Mouse (Mus musculus) telencephalon, adult 2 months (tissue): ENCODE results near the gene Phpt1.

Experiments
- DNase-seq: peaks from one replicate; pipeline ENCODE4 v3.0.0-alpha.2; 2011; ENCODE audit warnings: low read depth, low spot score

Gene Phpt1

DNA sequence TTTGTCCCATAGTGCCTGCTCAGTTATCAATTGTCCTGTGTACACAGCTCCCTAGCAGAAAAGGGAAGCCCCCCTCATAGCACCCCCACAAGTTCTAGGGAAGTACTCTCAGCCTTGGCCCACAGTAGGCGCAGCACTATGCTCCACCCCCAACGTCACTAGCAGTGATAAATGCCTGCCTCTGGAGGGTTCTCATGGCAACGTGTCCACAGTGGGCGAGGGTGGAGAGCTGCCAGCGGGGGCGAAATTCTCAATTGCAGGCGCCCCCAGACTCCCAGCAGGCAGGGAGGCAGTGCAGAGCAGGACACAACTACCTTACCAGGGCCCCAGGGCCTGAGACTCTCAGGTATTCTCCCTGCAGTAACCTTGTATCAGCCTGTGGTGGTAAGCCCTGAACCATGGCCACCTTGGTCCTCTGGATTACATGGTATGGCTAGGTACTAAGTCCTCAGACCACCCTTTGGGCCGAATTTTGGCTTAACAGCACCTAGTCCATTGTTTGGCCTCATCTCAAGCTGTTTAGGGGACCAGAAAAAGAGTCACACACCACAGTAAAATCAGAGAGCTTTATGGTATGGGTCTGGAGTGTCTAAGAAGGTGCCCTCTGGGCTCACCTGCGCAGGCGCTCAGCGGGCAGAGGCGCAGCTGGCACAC is 7.6 kb upstream of the Phpt1 start:
- peak; percentile 80 for DNase-seq

DNA sequence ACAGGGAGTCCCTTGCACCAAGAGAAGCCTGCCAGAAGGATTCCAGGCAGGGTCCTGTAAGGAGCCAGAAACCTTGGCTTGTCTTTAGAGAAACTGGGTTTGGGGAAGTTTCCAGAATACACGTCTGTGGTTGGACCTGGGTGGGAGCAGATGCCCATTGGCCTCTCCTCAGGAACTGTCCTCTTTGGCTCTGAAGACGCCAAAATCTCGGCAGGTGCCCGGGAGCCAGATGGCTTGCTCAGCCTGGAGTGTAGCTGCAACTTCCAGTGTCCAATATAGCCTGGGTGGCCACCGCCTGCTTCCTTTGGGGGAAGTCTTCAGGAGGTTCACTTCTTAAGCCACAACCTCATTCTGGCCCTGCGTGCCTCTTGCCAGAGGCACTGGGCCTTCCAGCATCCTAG is 6.9 kb upstream of the Phpt1 start:
- no peak for DNase-seq

DNA sequence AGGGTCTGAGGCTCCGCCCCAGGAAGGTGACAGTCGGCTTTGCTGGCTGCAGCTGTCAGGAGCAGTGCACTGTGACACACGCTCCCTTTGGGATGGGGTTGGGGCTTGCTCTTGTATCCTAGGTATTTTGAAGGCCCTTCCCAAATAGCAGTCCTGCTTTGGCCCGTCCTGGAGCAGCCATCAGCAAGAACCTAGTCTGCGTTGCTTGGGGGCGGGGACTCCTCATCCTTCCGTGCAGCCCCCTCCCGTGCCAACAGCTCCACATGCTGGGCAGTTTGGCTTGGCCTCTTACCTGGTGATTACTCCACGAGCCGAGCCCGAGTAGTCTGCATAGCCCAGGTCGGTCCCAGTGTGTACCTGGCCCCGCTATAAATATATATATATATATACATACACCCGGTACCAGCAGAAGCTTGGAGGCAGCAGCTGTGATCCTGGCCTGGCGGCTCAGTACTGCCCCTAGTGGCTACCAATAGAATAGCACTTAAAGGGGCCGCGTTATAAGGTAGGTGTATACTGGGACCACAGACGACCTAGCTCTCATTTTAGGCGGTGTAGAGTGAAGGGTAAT is 6.4 kb upstream of the Phpt1 start, which contains the start of gene Ajm1:
Gene Ajm1 (minus strand): TSS at position 464 of the 571 bp plus-strand sequence.
- peak; percentile 56 for DNase-seq

DNA sequence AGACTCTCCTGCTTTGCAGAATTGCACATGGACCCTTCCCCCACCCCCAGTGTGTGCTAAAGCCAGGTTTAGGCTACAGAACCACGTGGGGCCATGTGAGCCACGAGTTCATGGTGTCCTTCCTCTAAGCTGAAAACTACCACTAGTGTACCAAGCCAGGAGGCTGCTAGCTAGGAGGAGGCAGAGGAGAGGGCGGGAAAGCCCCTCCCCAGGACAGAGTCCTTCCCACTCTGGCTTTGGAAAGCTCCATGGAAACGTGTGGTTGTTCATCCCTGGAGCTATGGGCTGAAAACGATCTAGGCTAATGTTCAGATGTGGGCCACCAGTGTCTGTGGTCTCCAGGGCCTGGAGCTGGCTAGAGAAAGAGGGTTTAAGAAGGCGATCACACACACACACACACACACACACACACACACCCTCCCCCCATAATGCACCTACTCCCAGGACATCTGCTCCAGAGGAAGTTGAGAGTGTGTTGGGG is 5.6 kb upstream of the Phpt1 start:
- peak; percentile 42 for DNase-seq

GRCm38 (mm10) chr2:25579737-25580460 is 4.9 kb upstream of the Phpt1 start:
- DNase-seq = no peak

DNA sequence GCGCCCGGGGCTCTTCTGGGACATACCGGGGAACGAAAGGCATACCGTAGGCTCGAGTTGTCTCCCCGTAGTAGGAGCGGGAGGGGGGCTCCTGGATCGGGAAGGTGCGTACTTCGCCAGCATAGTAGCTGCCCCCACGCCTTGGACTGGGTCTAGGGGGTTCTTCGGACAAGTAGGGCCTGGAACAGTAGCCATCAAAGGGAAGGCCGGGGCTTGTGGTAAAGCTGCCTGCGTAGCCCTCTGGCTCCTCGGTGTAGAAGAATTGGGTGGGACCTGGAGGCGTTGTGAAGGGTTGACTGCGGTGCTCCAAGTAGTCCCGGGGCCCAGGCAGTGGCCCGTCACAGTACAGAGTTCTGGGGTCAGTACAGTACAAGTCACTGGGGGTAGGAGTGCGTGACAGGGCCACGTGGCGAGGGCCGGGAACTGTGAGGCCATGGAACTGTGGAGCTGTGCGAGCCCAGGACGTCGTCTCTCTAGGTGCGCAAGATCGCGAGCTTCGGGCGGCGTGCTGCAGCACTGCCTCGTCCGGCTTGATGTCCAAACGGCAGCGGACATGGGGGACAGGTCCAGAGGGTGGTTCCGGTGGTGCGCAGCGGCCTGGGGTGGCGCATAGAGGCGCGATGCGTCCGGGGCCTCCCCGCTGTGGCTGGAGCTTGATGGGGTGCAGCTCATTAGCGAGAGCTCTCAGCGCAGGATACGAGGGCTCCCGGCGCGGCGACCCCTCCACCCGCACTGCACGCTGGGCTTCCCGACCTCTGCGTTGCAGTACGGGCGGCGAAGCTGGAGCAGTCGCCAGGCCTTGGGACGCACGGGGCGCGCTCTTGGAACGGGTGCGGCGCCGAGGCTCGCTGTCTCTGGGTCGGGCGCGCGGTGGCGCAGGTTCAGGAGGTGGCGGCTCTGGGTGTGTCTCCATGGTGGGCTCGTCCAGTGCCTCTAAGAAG is 4.0 kb upstream of the Phpt1 start:
- DNase-seq = no peak

DNA sequence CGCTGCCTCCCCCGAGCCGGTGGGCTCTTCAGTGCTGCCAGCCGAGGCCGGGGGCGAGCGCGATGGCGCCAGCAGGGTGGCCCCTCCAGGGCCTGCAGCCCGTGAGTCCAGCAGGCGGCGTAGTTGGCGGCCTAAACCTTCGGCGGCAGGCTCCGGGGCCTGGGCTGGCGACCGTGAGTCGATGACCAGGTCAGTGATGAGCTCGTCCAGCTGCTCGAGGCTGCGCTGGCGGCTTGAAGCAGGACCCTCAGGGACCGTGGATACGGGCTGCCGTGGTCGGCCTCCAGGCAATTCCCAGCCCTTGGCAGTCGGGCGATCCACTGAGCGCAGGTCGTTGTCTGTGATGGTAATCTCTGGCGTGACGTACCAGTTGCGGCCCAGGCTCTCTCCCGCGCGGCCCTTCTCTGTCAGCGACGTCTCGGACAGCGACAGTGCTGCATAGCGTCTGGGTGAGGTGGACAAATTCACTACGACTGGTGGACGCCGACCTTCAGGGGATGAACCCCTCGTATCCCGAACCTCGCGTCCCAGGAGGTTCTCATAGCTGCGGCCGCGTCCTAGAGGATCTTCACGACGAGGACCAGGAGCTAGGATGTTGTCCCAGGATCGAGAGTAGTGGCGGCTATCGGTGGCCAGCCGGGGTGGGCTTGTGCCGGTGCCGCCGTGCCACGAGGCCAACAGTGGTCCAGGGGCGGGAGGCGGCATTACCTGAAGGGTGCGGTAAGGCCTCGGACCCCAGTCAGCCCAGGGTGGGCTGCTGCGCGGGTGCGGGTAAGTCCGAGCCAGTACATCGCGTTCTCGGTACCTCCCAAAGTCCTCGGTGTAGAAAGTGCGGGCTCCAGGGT is 3.1 kb upstream of the Phpt1 start:
- DNase-seq = no peak

DNA sequence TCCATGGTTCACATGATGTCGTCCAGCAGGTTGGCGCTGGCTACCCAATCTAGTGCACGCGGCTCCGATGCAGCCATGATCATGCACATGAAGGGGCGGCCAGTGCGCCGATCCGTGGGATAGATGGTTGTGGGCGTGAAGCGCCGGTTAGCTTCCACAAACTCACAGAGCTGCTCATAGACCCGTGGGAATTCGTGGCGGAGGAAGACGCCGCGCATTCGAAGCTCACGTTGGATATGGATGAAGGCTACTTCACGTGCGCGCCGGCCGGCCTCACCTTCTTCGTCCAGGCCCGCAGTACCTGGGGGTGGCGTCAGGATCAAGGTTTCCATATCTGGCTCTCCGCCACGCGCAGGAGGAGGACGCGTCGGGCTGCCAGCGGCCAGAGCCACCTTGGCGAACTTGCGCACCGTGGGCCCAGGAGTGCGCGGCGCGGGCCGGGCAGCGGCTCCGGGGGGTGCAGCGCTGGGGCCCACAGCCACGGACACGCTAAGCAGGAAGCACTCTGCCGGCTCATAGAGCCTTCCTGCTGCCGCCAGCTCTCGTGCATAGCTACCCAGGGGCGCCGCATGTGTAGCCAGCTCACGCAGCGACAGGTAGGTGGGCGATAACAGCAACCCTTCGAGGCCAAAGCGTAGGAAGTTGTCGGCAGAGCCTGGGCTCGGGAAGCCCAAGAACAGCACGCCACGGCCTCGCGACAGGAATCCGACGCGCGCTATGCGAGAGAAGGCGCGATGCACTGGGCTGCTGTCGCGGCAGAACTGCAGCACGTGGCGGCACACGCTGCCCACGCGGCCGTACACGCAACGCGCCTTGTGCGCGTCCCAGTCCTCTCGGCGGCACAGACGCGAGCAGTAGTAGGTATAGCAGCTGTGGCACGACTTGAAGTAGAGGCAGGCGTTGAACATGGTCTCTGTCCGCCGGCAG is 2.2 kb upstream of the Phpt1 start:
- DNase-seq = no peak

- DNase-seq = peak; percentile 71
These were observed 1.2 kb upstream of the Phpt1 start for GRCm38 (mm10) chr2:25576028-25576850.

DNA sequence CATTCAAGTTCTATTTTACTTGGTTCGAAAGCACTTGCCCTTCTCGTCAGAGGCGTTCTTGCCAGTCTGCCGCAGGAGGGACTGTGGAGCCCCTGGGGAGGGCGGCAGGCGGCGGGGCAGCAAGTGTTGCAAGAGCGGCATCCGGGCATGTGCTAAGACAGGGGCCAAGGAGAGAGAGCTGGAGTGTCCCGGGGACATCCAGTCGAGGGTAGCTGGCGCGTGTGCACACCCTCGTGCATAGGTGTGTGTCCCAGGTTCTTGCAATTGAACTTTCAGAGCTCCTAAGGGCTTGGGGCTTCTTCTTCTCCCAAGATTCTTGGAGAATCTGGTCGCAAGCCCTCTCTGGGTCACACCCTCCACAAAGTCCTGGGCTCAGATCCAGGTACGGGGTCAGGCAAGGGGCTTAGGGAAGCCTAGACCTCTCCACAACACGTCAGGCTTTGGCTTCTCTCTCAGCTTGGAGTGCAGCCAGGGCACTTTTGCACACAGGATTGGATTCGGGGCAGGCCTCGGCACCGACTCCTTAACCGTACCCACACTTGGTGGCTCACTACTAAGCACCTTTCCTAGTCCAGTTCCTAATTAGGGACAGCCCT is 506 bp upstream of the Phpt1 start:
- DNase-seq = no peak

- DNase-seq = no peak
These were observed 888 bp downstream of the Phpt1 start for GRCm38 (mm10) chr2:25574136-25574535.

GRCm38 (mm10) chr2:25573068-25573467 is 2.0 kb downstream of the Phpt1 start:
- no peak for DNase-seq

- DNase-seq = no peak
These were observed 3.8 kb downstream of the Phpt1 start for GRCm38 (mm10) chr2:25571221-25571620.

DNA sequence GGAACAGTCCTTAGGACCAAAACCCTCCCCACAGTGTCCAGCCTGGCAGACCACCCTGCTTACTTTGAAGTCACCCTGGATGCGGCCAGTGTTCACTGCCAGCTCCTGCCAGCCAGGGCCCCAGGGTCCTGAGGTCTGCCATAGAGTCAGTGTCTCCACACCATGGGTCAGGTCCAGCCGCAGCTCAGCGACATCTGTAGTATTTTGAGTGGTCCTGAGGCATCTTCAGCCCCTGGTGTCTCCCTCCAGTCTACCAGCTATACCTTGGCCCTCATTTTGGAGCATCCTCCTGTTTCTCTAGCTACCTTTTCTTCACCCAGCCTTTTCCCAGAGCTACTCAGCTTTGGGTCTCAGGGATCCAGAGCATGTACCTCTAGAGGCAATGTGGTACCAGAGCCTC is 5.7 kb downstream of the Phpt1 start:
- no peak for DNase-seq

- no peak for DNase-seq
These were observed 6.5 kb downstream of the Phpt1 start for GRCm38 (mm10) chr2:25568473-25569019.

DNA sequence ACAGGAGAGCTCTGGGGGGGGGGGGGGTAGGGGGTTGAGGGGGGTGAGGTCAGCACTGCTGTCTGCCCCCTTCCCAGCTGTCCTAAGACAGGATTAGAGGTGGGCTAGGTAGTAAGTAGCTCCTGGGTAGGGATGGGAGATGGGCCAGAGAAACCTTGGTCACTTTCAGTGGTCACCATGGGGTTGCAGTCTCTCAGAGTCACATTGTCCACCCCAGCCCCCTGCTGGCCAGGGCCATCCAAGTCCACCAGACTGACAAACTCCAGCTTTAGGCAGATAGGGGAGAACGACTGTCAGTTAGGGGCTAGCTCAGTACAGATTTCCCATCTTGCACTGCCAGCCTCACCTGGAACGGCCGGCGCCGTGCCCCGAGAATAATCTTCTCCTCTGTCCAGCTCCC is 8.5 kb downstream of the Phpt1 start:
- no peak for DNase-seq

- no peak for DNase-seq
These were observed 9.3 kb downstream of the Phpt1 start for GRCm38 (mm10) chr2:25565741-25566140.

- DNase-seq = no peak
These were observed 13.1 kb downstream of the Phpt1 start for GRCm38 (mm10) chr2:25561946-25562345.
